Mouse (Mus musculus) small intestine, adult 2 months (tissue): Measurements from ENCODE around the gene Eif3f.

Experiments used
- CTCF ChIP-seq: fragments of 200-500 bp; IDR thresholded peaks from 2 replicates; pipeline ENCODE4 v1.5.1; 2012; ENCODE audit warnings: low read depth, mild to moderate bottlenecking, control low read depth, inconsistent platforms, low read length, moderate library complexity, mixed read lengths; ENCODE audit not compliant: insufficient replicate concordance, insufficient read length; ENCODE audit errors: extremely low read depth
- POLR2A ChIP-seq: fragments of 200-500 bp; IDR thresholded peaks from 2 replicates; pipeline ENCODE4 v1.6.1; 2012; ENCODE audit warnings: low read depth, mild to moderate bottlenecking, control low read depth, inconsistent platforms, low read length, moderate library complexity

DNA sequence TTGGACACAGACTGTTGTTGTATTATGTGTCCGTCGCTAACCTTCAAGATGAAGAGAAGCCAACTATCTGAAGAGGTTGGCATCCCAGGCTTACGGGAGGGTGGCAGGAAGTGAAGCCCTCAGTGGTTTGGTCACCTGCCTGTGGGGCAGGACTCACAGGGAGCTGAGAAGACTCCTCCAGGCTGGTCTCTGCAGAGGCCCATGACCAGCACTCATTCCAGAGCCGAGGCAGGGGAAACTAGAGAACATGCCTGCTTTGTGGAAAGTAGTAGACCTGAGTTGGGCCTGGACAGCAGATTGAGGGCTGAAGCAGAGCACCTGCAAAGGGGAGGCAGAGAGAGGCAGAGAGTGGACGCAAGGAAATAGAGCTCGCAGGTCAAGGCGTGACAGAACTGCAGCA, 1.2 kb downstream of the Eif3f start:
- no peak for TF ChIP-seq CTCF
- no peak for TF ChIP-seq POLR2A
